Mouse (Mus musculus) stomach, embryonic 14.5 days (tissue): ENCODE results near the gene Tmem201. TPM values are rescaled to one million over a fixed set of nuclear protein-coding genes. Genes with fewer than 3 reads are reported as not detected.
A peak's percentile ranks its signal among the peaks of the same experiment; 100 is the strongest.

Experiments
- ATAC-seq: fragments of 200-750 bp; cut with Nextera tagmentation; 2 replicates; pipeline ENCODE4 v1.8.0; 2017; ENCODE audit warnings: low read depth, moderate TSS enrichment; ENCODE audit not compliant: insufficient number of reproducible peaks, insufficient read depth, low FRiP score
- H3K27ac ChIP-seq: fragments of 300-500 bp; sonication (generic); 2 replicates; pipeline ENCODE4 v1.5.1; 2014; ENCODE audit warnings: mild to moderate bottlenecking, low read length, moderate library complexity, mixed read lengths
- H3K27me3 ChIP-seq: fragments of 300-500 bp; sonication (generic); 2 replicates; pipeline ENCODE4 v1.6.1; 2014; ENCODE audit warnings: low read length, control low read depth, mixed read lengths; ENCODE audit not compliant: control insufficient read depth, insufficient read depth
- H3K36me3 ChIP-seq: fragments of 300-500 bp; sonication (generic); 2 replicates; pipeline ENCODE4 v1.6.1; 2014; ENCODE audit warnings: mild to moderate bottlenecking, control low read depth, low read length, moderate library complexity, mixed read lengths; ENCODE audit not compliant: control insufficient read depth, insufficient read depth
- H3K4me1 ChIP-seq: fragments of 300-500 bp; sonication (generic); 2 replicates; pipeline ENCODE4 v1.6.1; 2014; ENCODE audit warnings: low read length, control low read depth, mixed read lengths; ENCODE audit not compliant: control insufficient read depth, insufficient read depth
- H3K4me2 ChIP-seq: fragments of 300-500 bp; sonication (generic); replicated peaks from 2 replicates; pipeline ENCODE4 v1.6.1; 2014; ENCODE audit warnings: low read depth, low read length, control low read depth
- H3K4me3 ChIP-seq: fragments of 300-500 bp; sonication (generic); 2 replicates; pipeline ENCODE4 v1.5.1; 2014; ENCODE audit warnings: low read depth, low read length, control low read depth
- H3K9ac ChIP-seq: fragments of 300-500 bp; sonication (generic); replicated peaks from 2 replicates; pipeline ENCODE4 v1.6.1; 2014; ENCODE audit warnings: low read depth, mild to moderate bottlenecking, control low read depth, low read length, moderate library complexity, mixed read lengths
- H3K9me3 ChIP-seq: fragments of 300-500 bp; sonication (generic); 2 replicates; pipeline ENCODE4 v1.6.1; 2016; ENCODE audit warnings: low read depth, low read length, control low read depth; ENCODE audit not compliant: control insufficient read depth
- WGBS: fragments of 180-500 bp; shearing (Covaris S2); extraction: QIAGEN DNeasy Blood & Tissue Kit; methylation state at CpG from one replicate; pipeline ENCODE4 v1.1.7; 2014; 5-methylcytosine and 5-hydroxymethylcytosine counted together
- polyA plus RNA-seq: library from polyadenylated mRNA; unstranded; fragments of >200 nt; fragmentation: Nextera tagmentation; extraction: Ambion mirVana; gene quantifications from 2 replicates; pipeline ENCODE4 v1.2.1, GENCODE M21; 2014

Gene Tmem201
- polyA plus RNA-seq, 1 experiment from 2014 or later: 21.8 TPM

GRCm38 (mm10) chr4:149740301-149740700 lies 2.5 kb upstream of the Tmem201 start:
- Histone ChIP-seq H3K4me3 (no peak overlapping the region), H3K36me3 (peaks cover 9% of the 10 kb centered on the region), H3K9ac (no peak overlapping the region), H3K4me1 (peaks cover 17% of the 10 kb centered on the region), H3K27me3 (no peaks in the 10 kb centered on the region), H3K4me2 (no peak overlapping the region), H3K27ac (no peak overlapping the region), H3K9me3 (no peaks in the 10 kb centered on the region)
- ATAC-seq: no peak
- 85% methylated on average over 7 of the region's 7 CpGs for WGBS

GRCm38 (mm10) chr4:149739478-149739877 lies 1.6 kb upstream of the Tmem201 start:
- no peak overlapping the region for H3K4me3 ChIP-seq
- peaks cover 22% of the 10 kb centered on the region for H3K4me1 ChIP-seq
- no peak for ATAC-seq
- no peaks in the 10 kb centered on the region for H3K27me3 ChIP-seq
- WGBS: 62% methylated on average over 5 of the region's 5 CpGs
- peaks cover 9% of the 10 kb centered on the region for H3K36me3 ChIP-seq
- H3K27ac ChIP-seq: no peak overlapping the region
- H3K9ac ChIP-seq: no peak overlapping the region
- no peaks in the 10 kb centered on the region for H3K9me3 ChIP-seq
- no peak overlapping the region for H3K4me2 ChIP-seq

GRCm38 (mm10) chr4:149736581-149736980 lies 1.3 kb downstream of the Tmem201 start:
- Histone ChIP-seq H3K4me2 (peak overlapping the region; percentile 100), H3K9me3 (no peaks in the 10 kb centered on the region), H3K4me1 (peaks cover 37% of the 10 kb centered on the region), H3K9ac (peak overlapping the region; percentile 86), H3K4me3 (peak overlapping the region; percentile 87), H3K27ac (no peak overlapping the region), H3K27me3 (no peaks in the 10 kb centered on the region), H3K36me3 (peaks cover 3% of the 10 kb centered on the region)
- WGBS: 31% methylated on average over 4 of the region's 4 CpGs
- ATAC-seq: no peak

GRCm38 (mm10) chr4:149735624-149736250 lies 2.1 kb downstream of the Tmem201 start:
- no peak for ATAC-seq
- Histone ChIP-seq H3K4me3 (no peak overlapping the region), H3K27ac (no peak overlapping the region), H3K9ac (no peak overlapping the region), H3K27me3 (no peaks in the 10 kb centered on the region), H3K4me2 (0 out of 2 replicates have a peak overlapping the region, but pooled peaks have one; percentile 100), H3K36me3 (peaks cover 7% of the 10 kb centered on the region), H3K4me1 (peaks cover 37% of the 10 kb centered on the region), H3K9me3 (no peaks in the 10 kb centered on the region)
- WGBS: 70% methylated on average over 5 of the region's 5 CpGs

GRCm38 (mm10) chr4:149734730-149735475 lies 2.9 kb downstream of the Tmem201 start:
- H3K4me2 ChIP-seq: no peak overlapping the region
- peaks cover 37% of the 10 kb centered on the region for H3K4me1 ChIP-seq
- WGBS: 73% methylated on average over 10 of the region's 10 CpGs
- peaks cover 8% of the 10 kb centered on the region for H3K36me3 ChIP-seq
- H3K4me3 ChIP-seq: no peak overlapping the region
- ATAC-seq: no peak
- no peak overlapping the region for H3K27ac ChIP-seq
- H3K27me3 ChIP-seq: no peaks in the 10 kb centered on the region
- H3K9me3 ChIP-seq: no peaks in the 10 kb centered on the region
- H3K9ac ChIP-seq: no peak overlapping the region

GRCm38 (mm10) chr4:149734246-149734645 lies 3.6 kb downstream of the Tmem201 start:
- H3K27ac ChIP-seq: no peak overlapping the region
- no peaks in the 10 kb centered on the region for H3K27me3 ChIP-seq
- peaks cover 37% of the 10 kb centered on the region for H3K4me1 ChIP-seq
- WGBS: 88% methylated on average over 6 of the region's 6 CpGs
- H3K4me2 ChIP-seq: no peak overlapping the region
- no peak for ATAC-seq
- H3K4me3 ChIP-seq: no peak overlapping the region
- no peaks in the 10 kb centered on the region for H3K9me3 ChIP-seq
- peaks cover 15% of the 10 kb centered on the region for H3K36me3 ChIP-seq
- no peak overlapping the region for H3K9ac ChIP-seq

- WGBS: 42% methylated on average over 6 of the region's 6 CpGs
- H3K36me3 ChIP-seq: peaks cover 20% of the 10 kb centered on the region
- no peak overlapping the region for H3K9ac ChIP-seq
- no peak overlapping the region for H3K27ac ChIP-seq
- H3K4me1 ChIP-seq: peaks cover 37% of the 10 kb centered on the region
- no peaks in the 10 kb centered on the region for H3K27me3 ChIP-seq
- no peak overlapping the region for H3K4me3 ChIP-seq
- H3K9me3 ChIP-seq: no peaks in the 10 kb centered on the region
- no peak for ATAC-seq
- no peak overlapping the region for H3K4me2 ChIP-seq
These were observed 4.1 kb downstream of the Tmem201 start for GRCm38 (mm10) chr4:149733748-149734147.

GRCm38 (mm10) chr4:149732800-149733199 lies 5.0 kb downstream of the Tmem201 start:
- Histone ChIP-seq H3K4me1 (peaks cover 37% of the 10 kb centered on the region), H3K36me3 (peaks cover 27% of the 10 kb centered on the region), H3K4me2 (no peak overlapping the region), H3K27me3 (no peaks in the 10 kb centered on the region), H3K9ac (no peak overlapping the region), H3K4me3 (no peak overlapping the region), H3K9me3 (no peaks in the 10 kb centered on the region), H3K27ac (peak overlapping the region; percentile 15; the same call in 1 of the 2 replicates)
- ATAC-seq: no peak
- WGBS: 57% methylated on average over 10 of the region's 10 CpGs
